Mouse (Mus musculus) adrenal gland, postnatal 14 days (tissue): ENCODE data around the gene Lrfn2. TPM values are rescaled to one million over a fixed set of nuclear protein-coding genes. Genes with fewer than 3 reads are reported as not detected.

Experiments
- DNase-seq: peaks from one replicate; pipeline ENCODE4 v3.0.0; 2021; ENCODE audit warnings: mixed read lengths
- long read RNA-seq, 2 experiments: library from polyadenylated mRNA; stranded (forward); transcript quantifications; one replicate each; pipeline ENCODE4 v2.0.0; 2021
- total RNA-seq: library from RNA; stranded (reverse); gene quantifications from 2 replicates; pipeline ENCODE4 v1.2.3, GENCODE M21; 2021

Gene Lrfn2
- 0.48 and 0.49 TPM in 2 replicates for total RNA-seq
- long read RNA-seq, experiment 1, result 0 reads
- long read RNA-seq, experiment 2, result 0 reads

- peak; percentile 82 for DNase-seq
These were observed at the start of gene Lrfn2 for GRCm38 (mm10) chr17:48931621-48932405. TSS of gene Lrfn2 (plus strand) at chr17:48932379.

- no peak for DNase-seq
These were observed 44.5 kb upstream of the Lrfn2 start for GRCm38 (mm10) chr17:48887472-48888385.

- no peak for DNase-seq
These were observed 26.7 kb upstream of the Lrfn2 start for GRCm38 (mm10) chr17:48905286-48906040.

- DNase-seq, result peak; percentile 23
These were observed 18.7 kb upstream of the Lrfn2 start for GRCm38 (mm10) chr17:48913437-48913836.

- DNase-seq, result peak; percentile 51
These were observed 14.8 kb upstream of the Lrfn2 start for GRCm38 (mm10) chr17:48917411-48917810.

GRCm38 (mm10) chr17:48918458-48918857, 13.7 kb upstream of the Lrfn2 start:
- no peak for DNase-seq

- DNase-seq, result no peak
These were observed 9.3 kb upstream of the Lrfn2 start for GRCm38 (mm10) chr17:48922905-48923304.

GRCm38 (mm10) chr17:48925426-48925825, 6.8 kb upstream of the Lrfn2 start:
- no peak for DNase-seq

- no peak for DNase-seq
These were observed 1.2 kb upstream of the Lrfn2 start for GRCm38 (mm10) chr17:48930994-48931393.

- no peak for DNase-seq
These were observed 277 bp downstream of the Lrfn2 start for GRCm38 (mm10) chr17:48932406-48932906.

- DNase-seq, result no peak
These were observed 737 bp downstream of the Lrfn2 start for GRCm38 (mm10) chr17:48932916-48933315.

GRCm38 (mm10) chr17:48935201-48935600, 3.0 kb downstream of the Lrfn2 start:
- no peak for DNase-seq

GRCm38 (mm10) chr17:48936445-48937141, 4.4 kb downstream of the Lrfn2 start:
- DNase-seq, result peak; percentile 32

- DNase-seq, result peak; percentile 39
These were observed 6.6 kb downstream of the Lrfn2 start for GRCm38 (mm10) chr17:48938711-48939220.

GRCm38 (mm10) chr17:48946315-48946714, 14.1 kb downstream of the Lrfn2 start:
- no peak for DNase-seq

- DNase-seq, result no peak
These were observed 14.6 kb downstream of the Lrfn2 start for GRCm38 (mm10) chr17:48946765-48947164.

- DNase-seq, result no peak
These were observed 19.1 kb downstream of the Lrfn2 start for GRCm38 (mm10) chr17:48951250-48951649.

- no peak for DNase-seq
These were observed 24.0 kb downstream of the Lrfn2 start for GRCm38 (mm10) chr17:48956033-48956631.

- peak; percentile 63 for DNase-seq
These were observed 28.1 kb downstream of the Lrfn2 start for GRCm38 (mm10) chr17:48960161-48960698.

- no peak for DNase-seq
These were observed 30.5 kb downstream of the Lrfn2 start for GRCm38 (mm10) chr17:48962646-48963045.
